Mouse (Mus musculus) 3T3-L1 (cell line): ENCODE data around the gene Ccdc39.

Experiments
- DNase-seq: peaks from one replicate; pipeline ENCODE4 v3.0.0-alpha.2; 2015; ENCODE audit warnings: low read depth, low spot score

The Ccdc39 gene

DNA sequence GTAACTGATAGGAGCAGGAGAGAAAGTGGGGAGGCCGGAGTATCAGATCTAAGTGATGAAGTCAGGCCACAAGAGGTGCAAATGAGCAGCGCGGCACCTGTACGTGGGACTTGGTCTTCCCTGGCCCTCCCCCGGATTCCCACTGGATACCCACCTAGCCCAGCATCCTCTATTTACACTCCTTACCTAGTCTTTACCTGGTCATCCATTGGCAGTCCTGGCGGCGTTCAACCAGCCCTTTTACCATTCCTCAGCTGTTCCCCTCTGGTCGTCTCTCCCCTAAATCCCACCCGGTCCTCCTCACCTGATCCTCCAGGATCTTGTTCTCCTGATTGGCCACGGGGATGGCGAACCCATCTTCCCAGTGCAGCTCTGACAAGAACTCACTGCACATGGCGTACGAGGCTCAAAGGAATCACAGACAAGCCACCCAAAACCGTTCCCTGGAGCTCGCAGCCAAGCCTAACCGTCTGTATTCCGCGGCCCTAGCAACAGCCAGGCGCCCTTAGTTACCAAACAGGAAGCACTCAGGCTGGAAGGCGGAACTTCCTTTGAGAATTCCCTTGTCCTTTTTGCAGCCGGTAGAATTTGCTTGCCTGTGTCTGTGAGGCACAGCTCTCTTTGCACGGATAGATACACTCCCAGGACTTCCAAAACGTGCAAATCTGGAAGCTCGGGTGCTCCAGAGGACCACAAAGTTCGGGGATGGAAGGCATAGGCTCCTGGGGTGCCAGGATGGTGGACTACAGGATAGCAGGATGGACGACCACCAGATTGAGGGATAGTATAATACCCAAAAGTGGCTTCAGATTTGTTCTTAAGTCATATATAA is at the start of gene Ccdc39:
Gene Ccdc39 (minus strand): TSS at position 510 of the 832 bp plus-strand sequence.
- DNase-seq, result peak; percentile 87

DNA sequence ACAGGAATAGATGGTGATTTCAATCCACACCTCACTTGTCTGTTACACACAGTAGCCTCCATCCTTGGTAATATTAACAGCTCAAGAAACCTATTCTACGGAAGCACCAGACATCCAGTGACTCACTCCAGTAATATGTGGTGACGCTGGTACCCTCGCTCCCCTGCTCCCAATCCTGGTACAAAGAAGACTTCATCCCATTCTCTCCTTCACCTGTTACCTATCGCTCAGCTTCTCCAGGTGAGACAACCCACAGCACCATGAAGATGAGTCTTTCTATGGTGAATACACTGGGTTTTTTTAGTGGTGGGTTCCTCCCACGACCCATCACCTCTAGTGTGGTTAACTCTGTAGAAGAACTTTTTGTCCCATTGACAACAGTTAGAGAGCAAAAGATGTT is 49.3 kb upstream of the Ccdc39 start:
- DNase-seq, result no peak

DNA sequence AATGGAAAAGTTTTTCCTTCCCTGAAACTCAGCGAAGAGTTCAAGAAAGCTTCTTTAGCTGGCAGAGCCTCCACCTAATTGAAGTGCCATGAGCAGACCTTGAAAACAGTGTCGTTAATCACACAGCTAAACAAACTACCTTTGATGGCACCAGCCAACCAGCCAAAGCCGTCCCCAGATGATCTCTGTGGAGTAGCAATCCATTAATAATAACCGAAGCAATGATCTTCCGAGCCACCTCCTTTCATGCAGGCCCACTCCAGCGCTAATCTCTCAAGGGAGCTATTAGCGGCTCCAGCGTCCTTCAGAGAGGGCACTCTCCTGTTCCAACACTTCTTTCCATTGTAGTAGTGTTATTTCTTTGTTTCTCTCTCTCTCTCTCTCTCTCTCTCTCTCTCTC is 43.3 kb upstream of the Ccdc39 start:
- DNase-seq, result no peak

DNA sequence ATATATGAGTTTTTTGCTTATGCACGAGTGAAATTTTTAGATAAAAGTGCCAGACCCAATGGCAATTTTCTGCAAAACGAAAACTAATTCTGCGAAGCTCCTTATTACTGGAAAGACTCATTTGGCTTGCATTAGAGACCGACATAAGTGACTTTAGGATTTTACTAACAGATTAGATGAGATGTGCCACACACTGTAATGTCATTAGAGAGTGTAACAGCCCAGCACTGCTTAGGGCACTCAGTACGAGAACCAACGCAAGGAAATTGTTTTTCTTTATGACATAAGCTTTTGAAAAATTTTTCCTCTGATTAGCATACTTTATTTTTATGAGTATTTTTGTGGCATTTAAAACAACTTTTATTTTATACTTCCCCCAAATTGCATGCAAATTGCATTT is 39.0 kb upstream of the Ccdc39 start:
- DNase-seq, result no peak

GRCm38 (mm10) chr3:33882695-33883094 is 38.6 kb upstream of the Ccdc39 start:
- no peak for DNase-seq

- DNase-seq, result no peak
Measured at GRCm38 (mm10) chr3:33878661-33879060, 34.6 kb upstream of the Ccdc39 start.

DNA sequence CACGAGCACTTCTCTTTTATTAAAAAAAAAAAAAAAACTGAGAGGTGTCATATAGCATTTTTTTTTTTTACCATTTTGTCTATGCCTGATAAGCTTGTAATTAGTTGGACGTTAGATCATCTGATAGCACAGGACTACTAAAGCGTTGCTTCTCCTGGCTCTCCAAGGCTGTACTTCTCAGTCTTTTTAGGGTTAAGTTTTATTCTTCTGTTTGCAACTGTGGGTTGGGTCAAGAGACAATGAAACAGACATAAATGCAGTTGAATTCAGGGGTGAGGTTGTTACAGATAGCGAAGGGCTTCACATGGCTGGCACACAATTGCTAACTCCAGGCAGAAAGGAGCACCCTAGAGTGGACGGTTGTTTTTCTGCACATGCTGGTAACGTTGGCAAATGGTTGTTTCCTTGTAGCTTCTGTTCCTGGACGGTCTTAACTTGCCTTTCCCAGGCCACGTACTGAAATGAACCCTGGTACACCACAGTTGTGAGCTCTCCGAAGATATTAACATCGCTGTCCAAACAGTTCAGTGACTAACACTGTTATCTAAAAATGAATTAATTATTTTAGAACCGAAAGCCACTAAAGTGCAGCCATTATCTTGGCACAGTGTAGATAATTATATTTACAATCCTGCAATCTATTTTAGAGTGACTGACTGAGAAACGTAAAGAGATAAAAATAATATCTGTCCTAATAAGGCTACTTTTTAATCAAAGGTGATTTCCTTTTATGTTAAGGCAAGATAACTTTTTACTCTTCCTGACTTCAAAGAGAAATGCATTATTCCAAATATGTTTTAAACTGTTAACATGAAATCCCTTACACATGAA is 30.6 kb upstream of the Ccdc39 start:
- DNase-seq, result no peak

DNA sequence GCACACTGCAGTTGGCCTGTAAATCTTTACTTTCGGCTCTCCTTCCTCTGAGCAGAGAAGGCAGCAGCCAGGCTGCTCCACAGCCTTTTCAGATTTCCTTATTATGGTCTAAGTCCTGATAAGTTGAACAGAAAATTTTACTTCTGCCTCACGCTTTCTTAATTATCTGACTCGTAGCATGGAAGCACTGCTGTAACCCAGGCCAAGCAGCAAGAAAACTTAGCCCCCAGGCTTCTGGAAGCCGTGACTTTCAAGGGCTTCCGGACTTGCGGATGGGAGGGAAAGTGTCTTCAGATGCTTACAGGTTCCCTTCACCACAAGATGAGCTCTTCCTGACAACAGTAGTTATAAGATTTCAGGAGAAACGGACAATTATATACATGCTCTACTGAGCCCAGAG is 29.7 kb upstream of the Ccdc39 start:
- no peak for DNase-seq

GRCm38 (mm10) chr3:33873366-33873765 is 29.3 kb upstream of the Ccdc39 start:
- no peak for DNase-seq

- DNase-seq, result no peak
Measured at GRCm38 (mm10) chr3:33864000-33864540, 20.0 kb upstream of the Ccdc39 start.

- DNase-seq, result no peak
Measured at GRCm38 (mm10) chr3:33858939-33859338, 14.8 kb upstream of the Ccdc39 start.

GRCm38 (mm10) chr3:33853062-33853461 is 9.0 kb upstream of the Ccdc39 start:
- peak; percentile 37 for DNase-seq

GRCm38 (mm10) chr3:33850856-33851255 is 6.7 kb upstream of the Ccdc39 start:
- no peak for DNase-seq

GRCm38 (mm10) chr3:33846639-33847038 is 2.5 kb upstream of the Ccdc39 start:
- DNase-seq, result no peak

GRCm38 (mm10) chr3:33838877-33839276 is 5.2 kb downstream of the Ccdc39 start:
- DNase-seq, result no peak

DNA sequence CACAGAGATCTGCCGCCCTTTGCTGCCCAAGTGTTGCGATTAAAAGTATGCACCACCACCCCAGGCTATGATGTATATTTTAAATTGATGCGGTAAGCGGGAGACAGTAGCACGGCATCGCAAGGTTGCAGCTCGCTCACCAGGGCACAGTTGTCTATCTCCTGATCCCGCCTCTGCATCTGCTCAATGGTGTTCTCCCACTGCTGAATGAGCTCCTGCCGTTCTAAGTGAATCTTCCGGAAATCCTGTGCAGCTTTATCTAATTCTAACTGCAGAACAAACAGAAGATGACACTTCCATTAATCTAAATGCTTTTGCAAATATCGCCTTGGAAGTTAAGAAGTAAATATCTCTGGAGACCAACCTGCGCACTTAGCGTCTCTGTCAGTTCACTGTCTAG is 7.5 kb downstream of the Ccdc39 start:
- no peak for DNase-seq

GRCm38 (mm10) chr3:33832351-33832750 is 11.8 kb downstream of the Ccdc39 start:
- no peak for DNase-seq

GRCm38 (mm10) chr3:33824135-33824946 is 19.8 kb downstream of the Ccdc39 start:
- peak; percentile 72 for DNase-seq

DNA sequence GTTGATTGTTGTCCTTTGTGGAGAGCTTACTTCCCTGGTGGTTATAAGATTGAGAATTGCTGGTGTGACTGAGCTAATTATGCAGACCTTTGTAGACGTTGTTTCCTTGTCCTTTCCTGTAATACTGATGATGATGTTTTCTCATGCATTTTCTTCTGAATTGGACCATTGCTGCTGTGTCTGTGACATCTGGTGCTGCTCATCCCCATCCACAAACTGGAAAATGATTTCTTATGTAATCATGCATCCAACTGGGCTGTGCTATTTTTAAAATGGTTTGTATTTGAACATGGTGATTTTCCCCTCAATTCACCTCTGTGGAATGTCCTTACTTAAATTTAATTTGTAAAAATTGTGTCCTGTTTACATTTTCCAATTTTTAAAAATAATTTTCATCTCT is 37.0 kb downstream of the Ccdc39 start:
- DNase-seq, result no peak

DNA sequence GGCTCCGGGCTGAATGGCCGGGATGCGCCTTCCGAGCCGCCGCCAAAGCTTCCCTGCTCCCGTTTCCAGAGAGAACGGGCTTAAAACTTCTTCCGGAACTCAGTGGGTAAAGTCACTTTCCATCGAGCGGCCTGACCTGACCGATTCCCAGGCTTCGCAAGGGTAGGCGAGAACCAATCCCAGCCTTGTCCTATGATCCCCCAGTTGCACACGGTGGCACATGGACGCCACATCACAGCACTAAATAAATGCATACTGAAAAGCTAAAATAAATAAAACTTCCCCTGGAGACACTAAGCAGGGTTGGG is 43.6 kb downstream of the Ccdc39 start:
- DNase-seq, result peak; percentile 52

DNA sequence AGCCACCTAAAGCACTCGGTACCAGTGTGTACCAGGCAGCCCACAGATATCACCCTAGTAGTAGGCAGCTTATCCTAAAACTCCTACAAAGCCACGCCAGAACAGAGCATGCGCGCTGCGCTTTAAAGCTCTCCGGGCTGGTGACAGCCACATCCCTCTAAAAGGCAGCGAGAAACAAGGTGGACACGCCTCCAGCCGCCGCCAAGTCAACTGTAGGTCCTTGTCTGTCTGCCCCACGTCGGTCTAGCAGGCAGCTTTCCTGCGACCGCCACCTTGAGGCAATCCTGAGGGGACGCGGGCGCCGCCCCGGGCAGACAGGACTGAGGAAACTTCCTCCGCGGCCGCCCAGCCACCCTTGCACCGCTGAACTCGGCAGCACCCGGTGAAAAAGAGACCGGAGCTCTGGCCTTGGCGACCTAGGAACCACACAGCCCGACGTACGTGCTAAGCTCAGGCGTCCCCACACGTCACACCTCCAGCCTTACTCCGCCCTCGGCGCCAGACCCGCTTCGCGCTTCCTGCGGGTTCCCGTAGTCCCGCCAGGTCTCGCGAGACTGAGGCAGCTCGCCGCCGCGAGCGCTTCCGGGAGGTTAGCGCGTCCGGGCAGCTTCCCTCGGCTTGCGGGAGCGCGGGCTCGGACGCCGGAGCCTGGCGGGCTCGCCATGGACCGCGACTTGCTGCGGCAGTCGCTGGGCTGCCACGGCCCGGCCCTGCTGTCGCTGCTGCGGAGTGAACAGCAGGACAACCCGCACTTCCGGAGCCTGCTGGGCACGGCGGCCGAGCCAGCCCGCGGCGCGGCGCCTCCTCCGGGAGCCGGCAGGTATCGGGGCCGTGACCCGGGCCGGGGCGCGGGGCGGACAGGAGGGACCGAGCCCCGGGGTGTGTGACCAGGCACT is 44.2 kb downstream of the Ccdc39 start, which contains the start of gene Ttc14:
Gene Ttc14 (plus strand): TSS at position 216 of the 896 bp plus-strand sequence.
- DNase-seq, result peak; percentile 97
